Comparison of ENCODE assay signal across 13 mouse cellular contexts in the genomic region with DNA sequence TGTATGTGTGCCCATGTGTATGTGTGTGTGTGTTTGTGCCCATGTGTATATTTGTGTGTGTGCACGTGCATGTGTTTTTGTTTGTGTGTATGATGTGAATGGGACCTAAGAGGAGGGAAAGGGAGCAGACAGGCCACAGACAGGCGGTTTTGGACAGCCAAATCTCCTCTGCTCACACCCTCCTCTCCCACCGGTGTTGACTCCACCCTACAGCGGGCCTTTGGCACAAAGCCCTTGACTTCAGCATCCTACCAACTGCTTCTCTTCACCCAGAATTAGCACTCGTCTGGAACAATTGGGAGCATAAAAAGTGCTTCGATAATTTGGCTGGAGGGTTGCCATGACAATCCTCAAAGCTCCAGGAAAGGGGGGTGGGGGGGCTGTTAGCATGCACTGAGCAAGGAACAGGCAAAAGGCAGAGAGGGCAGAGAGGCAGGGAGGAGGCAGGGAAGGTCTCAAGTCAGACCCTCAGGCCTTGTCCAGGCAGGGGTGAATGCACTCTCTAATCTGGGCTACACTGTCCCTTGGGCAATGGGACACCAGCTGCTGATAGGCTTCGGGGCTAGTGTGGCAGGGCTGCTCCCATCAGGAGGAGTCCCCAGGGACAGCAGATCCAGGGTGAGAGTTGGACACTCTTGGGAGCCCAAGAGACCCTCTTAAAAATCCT. TPM values are rescaled to one million over a fixed set of nuclear protein-coding genes. Genes with fewer than 3 reads are reported as not detected.
A peak's percentile ranks its signal among the peaks of the same experiment; 100 is the strongest.
DNase-seq lines count a peak whose midpoint lies in the region; ATAC-seq lines count a peak whose summit lies in the region.
"Had no signal": no experiment of that assay in that cellular context is flagged by ENCODE, and none has a peak within 500 bp of the region (broad histone marks: within the 10 kb centered on the region; RNA-seq: fewer than 3 reads in every experiment).

No protein-coding gene starts in this region.

- H3K4me3 ChIP-seq in forebrain, embryonic 16.5 days (replicated peaks; ENCODE audit: low read length): no peak overlapping the region
- H3K4me3 ChIP-seq: erythroblast, embryonic 14.5 days; left cerebral cortex, adult 2 months had no signal

- H3K27me3 ChIP-seq in forebrain, embryonic 16.5 days (replicated peaks; ENCODE audit: control insufficient read depth, insufficient read depth, low read length): no peaks in the 10 kb centered on the region

- no peak overlapping the region for H3K4me2 ChIP-seq in forebrain, embryonic 16.5 days (ENCODE audit: low read length)

- intact Hi-C loops in left cerebral cortex, postnatal 10 days (cut with DNase I): no loop called here

- H3K9me3 ChIP-seq in forebrain, embryonic 16.5 days (ENCODE audit: control insufficient read depth, low read length): no peaks in the 10 kb centered on the region
- H3K9me3 ChIP-seq: G1E had no signal

- peaks cover 20% of the 10 kb centered on the region for H3K4me1 ChIP-seq in forebrain, embryonic 16.5 days (replicated peaks; ENCODE audit: control insufficient read depth, insufficient read depth, low read length)

- ATAC-seq in forebrain, embryonic 16.5 days: peak; percentile 75

- peak; percentile 42 to 54 for DNase-seq in left cerebral cortex, postnatal 10 days (ENCODE audit: extremely low spot score in 1 of 2, low spot score in 2 of 2)
- DNase-seq in left cerebral cortex, adult 18-20 months (ENCODE audit: low spot score in 2 of 2): no peak
- DNase-seq in cerebellum, postnatal 25 days: peak; percentile 54 to 71
- peak; percentile 52 to 76 for DNase-seq in lung, postnatal 4 days
- DNase-seq in urinary bladder, adult 18-20 months (ENCODE audit: low spot score in 2 of 2): no peak
- no peak for DNase-seq in B cell, adult 2 months
- no peak for DNase-seq in frontal cortex, adult 2 months (ENCODE audit: extremely low spot score in 1 of 2, low spot score in 1 of 2)

- peak overlapping the region; percentile 52 for H3K27ac ChIP-seq in forebrain, embryonic 16.5 days (ENCODE audit: low read length)
- H3K27ac ChIP-seq: left cerebral cortex, adult 2 months had no signal

- WGBS in forebrain, embryonic 16.5 days: 20% methylated on average over 7 of the region's 7 CpGs

- peak overlapping the region; percentile 27 for H3K9ac ChIP-seq in forebrain, embryonic 16.5 days (replicated peaks; ENCODE audit: low read depth, low read length)

- no peaks in the 10 kb centered on the region for H3K36me3 ChIP-seq in forebrain, embryonic 16.5 days (ENCODE audit: control insufficient read depth, insufficient read depth)
- H3K36me3 ChIP-seq: G1E had no signal

RNA-seq across cellular contexts. Expression of a gene that starts 7.6 kb away (rescaled TPM):
- total RNA-seq in left cerebral cortex, postnatal 10 days (2021): 10 to 100 TPM; 62.6 to 66.5 TPM
- total RNA-seq in left cerebral cortex, adult 18-20 months (2021): 10 to 100 TPM; 54.6 to 63.1 TPM
- polyA plus RNA-seq in forebrain, embryonic 16.5 days (2015; fragmentation: Nextera tagmentation; extraction: Ambion mirVana): 17.7 and 18.2 TPM in 2 replicates
- polyA plus RNA-seq in frontal cortex, adult 2 months (2012; rRNA removed): 77.9 and 109 TPM in 2 replicates
- total RNA-seq: G1E had no signal

RNA-seq across cellular contexts. Expression of a gene that starts 31.5 kb away (rescaled TPM):
- total RNA-seq in left cerebral cortex, postnatal 10 days (2021): not detected
- 1 to 10 TPM in 1 of 2 experiments, not detected in 1; 1.0 TPM for total RNA-seq in left cerebral cortex, adult 18-20 months (2021)
- polyA plus RNA-seq in forebrain, embryonic 16.5 days (2015; fragmentation: Nextera tagmentation; extraction: Ambion mirVana): not detected in 2 replicates
- 0.32 TPM in 1 of 2 replicates, not detected in the other for polyA plus RNA-seq in frontal cortex, adult 2 months (2012; rRNA removed)
- total RNA-seq: G1E; heart, postnatal 14 days; left cerebral cortex, adult 2 months; megakaryocyte, adult 5-6 weeks had no signal
- polyA plus RNA-seq: erythroblast, embryonic 14.5 days; G1E had no signal

RNA-seq across cellular contexts. Expression of a gene that starts 46.0 kb away (rescaled TPM):
- 10 to 100 TPM; 26.9 to 29.2 TPM for total RNA-seq in left cerebral cortex, postnatal 10 days (2021)
- 10 to 100 TPM; 24.1 to 28.0 TPM for total RNA-seq in left cerebral cortex, adult 18-20 months (2021)
- polyA plus RNA-seq in forebrain, embryonic 16.5 days (2015; fragmentation: Nextera tagmentation; extraction: Ambion mirVana): 55.1 and 57.4 TPM in 2 replicates
- 50.1 and 57.2 TPM in 2 replicates for polyA plus RNA-seq in frontal cortex, adult 2 months (2012; rRNA removed)

Comparison
In these comparisons a context has a peak if more than half of its experiments do, and no peak if none do; other contexts are left out.
1. DNase-seq: peak in left cerebral cortex, postnatal 10 days (2 of 2), cerebellum, postnatal 25 days (2 of 2) and lung, postnatal 4 days (2 of 2); none in left cerebral cortex, adult 18-20 months (0 of 2), urinary bladder, adult 18-20 months (0 of 2), B cell, adult 2 months (0 of 2) and frontal cortex, adult 2 months (0 of 2).